In genomic region chr6:77425746-77426145, GRCm38 (mm10) we compare ENCODE assay signal across 14 mouse cellular contexts.
A peak's percentile ranks its signal among the peaks of the same experiment; 100 is the strongest.
DNase-seq lines count a peak whose midpoint lies in the region; ATAC-seq lines count a peak whose summit lies in the region.
"Had no signal": no experiment of that assay in that cellular context is flagged by ENCODE, and none has a peak within 500 bp of the region (broad histone marks: within the 10 kb centered on the region; RNA-seq: fewer than 3 reads in every experiment).

No protein-coding gene starts in this region.

- ATAC-seq in cerebellum, adult (ENCODE audit: insufficient number of reproducible peaks, low FRiP score, low TSS enrichment) = peak; percentile 86
- ATAC-seq: CD4-positive, CD25-positive, alpha-beta regulatory T cell, adult 4 months; intestine, embryonic 15.5 days had no signal

- DNase-seq in cerebellum, postnatal 4 days (ENCODE audit: low spot score in 2 of 2) = no peak
- peak; percentile 64 to 79 for DNase-seq in layer of hippocampus, adult 18-20 months (ENCODE audit: low spot score in 2 of 2)
- no peak for DNase-seq in layer of hippocampus, postnatal 10 days (ENCODE audit: low spot score in 2 of 2)
- DNase-seq in cerebellum, postnatal 14 days = peak; percentile 43 to 61
- DNase-seq in layer of hippocampus, postnatal 36 days = peak; percentile 38 to 46
- DNase-seq in spleen, postnatal 14 days (ENCODE audit: low spot score in 2 of 2) = no peak
- no peak for DNase-seq in right cerebral cortex, adult 18-20 months
- DNase-seq: lung, adult 18-20 months; lung, postnatal 4 days; right cerebral cortex, postnatal 14 days; thymus, postnatal 25 days had no signal

Comparison
In these comparisons a context has a peak if more than half of its experiments do, and no peak if none do; other contexts are left out.
1. DNase-seq: peak in layer of hippocampus, adult 18-20 months (2 of 2), cerebellum, postnatal 14 days (2 of 2) and layer of hippocampus, postnatal 36 days (2 of 2); none in cerebellum, postnatal 4 days (0 of 2), layer of hippocampus, postnatal 10 days (0 of 2), spleen, postnatal 14 days (0 of 2) and right cerebral cortex, adult 18-20 months (single experiment).